Mouse (Mus musculus) heart, adult 18-20 months (tissue): Measurements from ENCODE around the gene Parp6. TPM values are rescaled to one million over a fixed set of nuclear protein-coding genes. Genes with fewer than 3 reads are reported as not detected.

ENCODE experiments used
- DNase-seq, 2 experiments: peaks; one replicate each; pipeline ENCODE4 v3.0.0; 2021 to 2022; ENCODE audit warnings: mixed read lengths in 1 of 2
- total RNA-seq, 2 experiments: library from RNA; stranded (reverse); gene quantifications; 2 replicates each; pipeline ENCODE4 v1.2.3; 2021

Parp6 gene
- total RNA-seq, 2 experiments from 2014 or later: 17.0 to 17.6 TPM

DNA sequence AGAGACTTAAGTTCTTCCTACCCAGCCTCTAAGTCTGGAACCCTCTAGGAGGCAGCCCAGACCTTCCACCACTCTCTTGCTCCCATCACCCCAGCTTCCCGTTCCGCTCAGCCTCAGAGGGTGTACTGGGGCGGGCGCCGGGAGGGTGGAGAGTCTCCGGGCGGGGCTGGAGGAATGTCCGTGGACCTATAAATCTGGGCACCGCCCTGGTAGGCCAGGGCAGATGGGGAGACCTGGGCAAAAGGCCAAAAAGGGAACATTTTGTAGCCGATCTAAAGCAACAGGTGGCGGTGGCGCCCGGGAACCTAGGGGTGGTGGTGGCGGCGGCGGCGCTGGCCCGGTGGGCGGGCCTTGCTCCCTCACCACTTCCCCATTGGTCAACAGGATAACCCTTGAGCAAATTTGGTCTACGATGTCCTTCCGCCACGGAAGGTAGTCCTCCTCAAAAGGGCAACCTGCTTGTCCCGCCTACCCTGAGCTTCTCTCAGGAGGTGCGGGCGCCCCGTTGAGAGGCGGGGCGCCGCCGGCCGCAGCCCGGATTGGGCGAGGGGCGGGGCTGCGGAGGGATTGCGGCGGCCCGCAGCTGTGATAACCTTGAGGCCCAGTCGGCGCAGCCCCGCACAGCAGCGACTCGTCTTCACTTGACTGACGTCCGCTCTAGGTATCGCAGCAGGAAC lies 39.0 kb downstream of the Parp6 start, which contains the start of gene Pkm:
Gene Pkm, plus strand, starts transcription at position 411 of the 677 bp plus-strand sequence.
- peak; percentile 98 for DNase-seq

DNA sequence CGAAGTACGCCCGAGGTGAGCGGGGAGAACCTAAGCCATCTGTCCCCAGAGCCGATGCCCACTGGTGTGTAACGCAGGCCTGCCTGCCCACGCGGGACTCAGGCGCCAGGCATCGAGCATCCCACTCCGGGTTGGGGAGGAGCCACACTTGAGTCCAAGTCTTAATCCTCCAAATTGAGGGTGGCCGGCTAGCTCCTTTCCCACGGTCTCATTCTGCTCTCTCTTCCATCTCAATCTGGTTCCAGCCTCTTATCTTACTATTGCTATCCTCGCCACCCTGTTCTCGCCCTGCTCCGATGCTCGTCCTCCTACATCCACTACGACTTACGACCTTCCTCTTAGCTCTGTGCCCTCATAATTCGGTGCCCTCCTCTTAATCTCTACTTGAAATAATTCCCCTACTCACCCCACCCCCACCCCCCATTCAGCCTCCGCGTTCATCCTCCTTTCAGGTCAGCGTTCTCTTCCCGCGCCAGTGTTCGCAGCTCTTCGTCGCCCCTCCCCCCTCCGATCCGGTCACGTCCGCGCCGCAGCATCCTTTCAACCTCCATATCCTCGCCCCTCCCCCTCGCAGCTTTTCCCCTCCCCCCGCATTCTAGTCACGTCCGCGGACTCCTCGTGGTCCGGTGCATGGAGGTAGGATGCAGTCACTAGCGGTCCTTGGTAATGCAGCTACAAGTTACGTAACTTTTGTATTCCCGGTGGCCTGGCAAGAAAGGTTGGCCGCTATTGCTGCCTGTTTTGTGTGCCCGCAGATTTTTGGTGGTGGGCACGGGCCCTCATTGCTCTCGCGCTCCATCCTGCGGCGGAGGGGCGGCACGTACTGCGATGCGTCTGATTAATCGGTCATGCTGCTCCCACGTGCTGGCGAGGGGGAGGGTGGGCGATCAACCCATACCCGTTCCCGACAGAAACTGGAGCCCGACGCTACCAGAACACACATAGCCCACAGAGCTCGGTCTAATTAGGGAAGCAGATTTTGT lies 39.8 kb downstream of the Parp6 start:
- peak; percentile 78 to 85 for DNase-seq

DNA sequence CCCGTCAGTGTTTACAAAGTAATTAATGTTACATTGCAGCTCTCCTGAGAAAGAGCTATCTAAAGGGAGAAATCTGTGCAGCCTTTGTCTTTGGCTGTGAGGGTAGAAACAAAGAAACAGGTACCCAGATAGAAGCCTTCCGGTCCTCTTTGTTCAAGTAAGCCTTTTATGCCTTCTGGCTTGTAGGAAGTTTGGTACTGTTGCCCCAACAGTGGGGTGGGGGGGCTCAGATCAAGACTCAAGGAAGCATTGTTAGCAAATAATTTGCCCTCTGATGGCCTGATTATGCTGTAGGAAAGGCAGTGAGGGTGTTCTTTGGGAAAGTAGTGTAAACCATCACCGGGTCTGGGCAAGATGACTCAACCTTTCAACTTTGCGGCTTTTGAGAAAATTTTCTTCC lies 41.1 kb downstream of the Parp6 start:
- no peak for DNase-seq

DNA sequence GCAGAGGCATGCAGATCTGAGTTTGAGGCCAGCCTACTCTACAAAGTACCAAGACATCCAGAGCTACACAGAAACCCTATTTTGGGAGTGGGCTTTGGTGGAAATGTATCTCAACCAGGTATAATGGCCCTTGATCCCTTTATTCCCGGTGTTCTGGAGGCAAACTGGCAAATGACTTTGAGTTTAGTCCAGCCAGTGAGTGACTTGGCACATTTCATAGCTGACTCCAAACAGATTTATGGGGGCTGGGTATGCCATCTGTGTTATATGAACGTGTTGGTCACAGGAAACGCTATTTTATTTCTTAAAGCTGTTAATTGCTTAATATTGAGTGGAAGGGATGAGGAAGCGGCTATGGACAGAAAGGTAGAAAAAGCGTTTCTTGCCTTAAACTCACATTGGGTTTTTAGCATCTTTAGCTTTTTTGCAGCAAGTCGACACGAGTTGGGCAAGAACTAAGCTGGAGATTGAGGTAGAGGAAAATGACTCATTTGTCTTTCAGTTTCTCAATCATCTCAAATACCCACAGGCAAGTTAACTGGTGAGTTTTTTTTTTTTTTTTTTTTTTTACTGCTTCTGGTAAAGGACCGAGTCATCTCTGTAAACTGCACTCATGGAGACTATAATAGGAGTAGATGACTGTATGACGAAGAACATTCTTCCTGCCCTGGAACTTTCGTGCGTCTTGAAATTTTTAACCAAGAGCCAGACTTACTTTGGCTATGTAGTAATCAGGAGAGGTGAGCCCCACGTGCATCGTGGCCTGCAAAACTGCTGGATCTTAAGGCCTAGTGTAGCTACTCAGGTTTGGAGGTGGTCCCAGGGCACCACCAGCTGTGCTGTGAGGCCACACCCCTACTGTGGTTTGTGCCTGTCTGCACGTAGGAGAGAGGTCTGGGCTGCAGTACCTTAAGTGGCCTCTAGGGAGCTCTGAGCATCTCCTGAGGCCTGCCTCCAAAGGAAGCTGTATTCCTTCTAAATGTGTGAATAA lies 42.2 kb downstream of the Parp6 start:
- peak; percentile 88 to 89 for DNase-seq

DNA sequence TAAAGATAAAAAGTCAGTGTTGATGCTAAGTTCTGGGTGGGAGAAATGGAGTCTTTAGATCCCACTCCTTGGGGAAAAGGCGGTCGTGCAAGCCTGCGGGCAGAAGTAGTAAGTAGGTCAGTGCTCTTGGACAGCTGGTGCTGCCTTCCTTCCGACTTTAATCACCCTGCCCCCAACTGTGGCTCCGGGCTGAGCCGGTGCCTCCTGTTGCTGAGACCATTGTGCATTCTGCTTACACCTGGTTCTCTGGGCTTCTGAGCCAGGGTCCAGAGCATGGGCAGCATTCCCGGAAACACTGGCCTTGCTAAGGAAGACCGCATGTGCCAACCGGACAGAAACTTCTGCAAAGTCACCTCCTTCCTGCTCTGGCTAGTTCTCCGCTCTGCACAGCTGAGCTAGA lies 43.3 kb downstream of the Parp6 start:
- peak; percentile 75 to 81 for DNase-seq

DNA sequence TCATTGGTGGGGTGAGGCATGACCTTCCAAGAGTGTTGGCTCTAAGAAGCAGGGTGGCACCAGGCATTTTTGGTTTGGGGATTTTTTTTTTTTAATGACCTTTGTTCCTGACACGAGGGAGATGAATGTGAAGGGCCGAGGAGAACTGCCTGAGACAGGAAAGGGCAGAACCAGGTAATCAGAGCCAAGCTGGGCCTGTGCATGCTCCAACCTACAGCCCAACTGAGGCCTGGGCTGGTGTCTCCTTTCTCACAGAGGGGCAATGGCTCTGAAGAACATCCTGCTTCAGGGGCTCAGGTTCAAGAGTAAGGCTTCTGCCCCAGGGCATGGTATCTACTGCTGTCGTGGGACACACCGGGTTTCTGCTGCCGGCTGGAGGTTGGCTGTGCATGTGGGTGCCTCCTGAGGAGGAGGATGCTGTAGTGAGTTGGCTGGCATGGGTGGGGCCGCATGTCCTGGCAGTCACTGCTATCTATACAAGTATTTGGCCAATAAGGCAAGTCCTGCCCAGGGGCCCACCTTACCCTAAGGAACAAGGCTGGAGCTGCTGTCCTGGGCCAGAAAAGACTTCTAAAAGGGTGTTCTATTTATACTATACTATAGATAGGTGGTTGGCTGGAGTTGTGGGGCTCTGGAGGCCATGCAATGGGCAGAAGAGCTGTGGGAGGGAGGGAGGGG lies 44.4 kb downstream of the Parp6 start:
- peak in 1 of 2 experiments; percentile 27 for DNase-seq

DNA sequence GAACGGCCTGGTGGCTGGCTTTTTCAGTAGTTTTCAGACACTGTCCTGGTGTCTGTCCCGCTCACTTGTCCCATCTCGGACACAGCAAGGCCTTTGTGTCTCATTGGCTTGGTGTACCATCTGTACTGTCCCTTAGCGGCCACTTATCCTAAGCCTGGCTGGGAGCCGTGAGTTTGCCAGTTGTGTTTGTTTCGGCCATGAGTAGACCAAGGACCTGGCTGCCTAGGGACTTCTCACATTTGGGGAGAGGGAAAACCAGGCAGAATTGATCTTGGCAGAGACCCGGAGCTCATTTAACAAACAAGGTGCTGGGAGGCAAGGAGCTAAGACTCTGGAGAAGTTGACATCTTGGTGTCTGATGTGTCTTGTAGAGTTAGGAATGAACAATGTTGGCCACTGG lies 46.1 kb downstream of the Parp6 start:
- DNase-seq: no peak

DNA sequence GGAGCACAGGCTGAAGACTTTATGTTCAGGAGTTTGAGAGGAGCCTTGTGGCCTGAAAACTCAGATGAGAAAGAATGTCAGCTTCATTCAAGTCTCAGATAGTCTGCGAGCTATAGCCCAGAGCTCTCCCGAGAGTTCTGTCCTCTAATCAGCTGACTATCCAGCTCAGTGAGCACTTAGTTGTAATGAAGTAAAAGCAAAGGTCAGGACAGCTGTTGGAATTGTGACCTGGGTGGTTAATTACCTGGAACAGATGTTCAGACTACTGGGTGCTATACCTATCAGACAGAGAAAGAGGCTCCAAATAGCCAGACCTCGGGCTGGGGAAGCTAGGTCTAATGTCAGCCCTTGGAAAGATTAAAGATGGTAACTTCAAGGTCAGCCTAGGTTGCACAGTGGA lies 46.9 kb downstream of the Parp6 start:
- DNase-seq: no peak

DNA sequence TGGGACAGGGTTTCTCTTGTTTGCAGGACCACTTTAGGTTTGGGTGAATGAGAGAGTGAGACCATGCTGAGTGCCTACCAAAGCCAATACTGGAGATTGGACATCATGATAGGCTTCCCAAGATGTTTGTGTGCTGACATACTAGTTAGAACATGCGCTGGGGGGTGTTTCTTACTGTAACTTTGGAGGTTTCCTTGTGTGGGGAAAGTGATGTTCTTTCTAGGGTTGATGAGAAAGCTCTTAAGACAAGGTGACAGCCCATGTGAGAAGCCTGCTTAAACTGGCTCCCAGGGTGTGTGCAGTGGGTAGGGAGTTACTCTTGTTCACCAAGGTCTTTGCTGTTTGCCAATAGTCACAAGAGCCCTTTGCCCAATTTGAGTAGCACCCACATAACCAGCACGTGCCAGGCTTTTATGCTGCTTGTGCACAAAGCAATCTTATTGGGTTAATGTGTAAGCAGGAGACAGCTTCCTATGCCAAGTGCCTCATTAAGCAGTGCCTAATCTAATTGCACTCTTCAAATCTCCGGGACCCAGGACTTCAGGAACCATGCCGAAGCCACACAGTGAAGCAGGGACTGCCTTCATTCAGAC lies 47.7 kb downstream of the Parp6 start:
- DNase-seq: no peak

DNA sequence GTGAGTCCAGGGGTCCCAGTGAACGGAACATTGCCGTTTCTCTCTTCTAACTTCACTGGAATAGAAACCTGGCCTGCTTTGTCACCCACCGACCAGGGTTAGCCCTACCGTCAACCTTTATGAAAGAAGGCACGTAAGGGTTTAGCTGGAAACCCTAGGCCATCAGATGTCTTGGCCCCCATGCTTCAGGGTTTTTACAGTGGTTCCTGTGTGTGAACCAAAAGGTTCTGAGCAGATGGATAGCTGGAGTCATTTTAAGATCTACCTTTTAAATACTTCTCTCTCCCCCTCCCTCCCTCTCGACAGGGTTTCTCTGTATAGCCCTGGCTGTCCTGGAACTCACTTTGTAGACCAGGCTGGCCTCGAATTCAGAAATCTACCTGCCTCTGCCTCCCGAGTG lies 48.9 kb downstream of the Parp6 start:
- DNase-seq: no peak

DNA sequence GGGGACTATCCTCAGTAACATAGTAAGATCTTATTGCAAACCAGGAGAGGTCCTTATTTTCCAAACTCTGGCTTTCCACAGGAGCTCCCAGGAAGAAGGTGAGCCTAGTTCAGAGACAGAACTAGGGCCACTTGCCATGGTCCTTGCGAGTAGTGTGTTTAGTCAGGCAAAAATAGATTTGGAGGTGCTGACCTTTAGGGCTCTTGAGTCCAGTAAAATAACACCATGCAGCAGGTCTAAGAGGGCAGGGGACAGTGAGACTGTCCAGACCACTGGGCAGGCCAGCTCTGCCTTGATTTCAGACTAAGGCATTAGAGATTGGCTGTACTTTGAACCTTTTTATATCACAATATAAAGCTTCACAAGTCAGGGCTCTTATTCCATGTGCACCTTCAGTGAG lies 49.7 kb downstream of the Parp6 start:
- DNase-seq: no peak

DNA sequence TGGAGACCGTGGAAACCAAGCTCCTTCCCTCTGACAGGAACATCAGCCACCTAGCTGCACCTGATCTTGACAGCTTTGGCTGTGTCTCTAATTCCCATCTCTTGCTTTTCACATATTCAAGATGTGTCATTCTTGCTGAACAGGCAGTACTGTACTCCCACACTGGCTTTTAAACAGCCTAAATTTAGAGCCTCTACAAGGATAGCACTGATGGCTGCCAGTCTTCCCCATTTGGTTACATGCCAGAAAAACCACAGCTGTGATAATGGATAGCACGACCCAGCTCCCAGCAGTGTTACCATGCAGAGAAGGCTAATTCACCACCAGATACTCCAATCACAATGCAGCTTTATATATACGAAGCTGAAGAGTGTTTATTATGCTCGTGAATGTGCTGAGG lies 50.2 kb downstream of the Parp6 start:
- DNase-seq: peak; percentile 59 to 71

DNA sequence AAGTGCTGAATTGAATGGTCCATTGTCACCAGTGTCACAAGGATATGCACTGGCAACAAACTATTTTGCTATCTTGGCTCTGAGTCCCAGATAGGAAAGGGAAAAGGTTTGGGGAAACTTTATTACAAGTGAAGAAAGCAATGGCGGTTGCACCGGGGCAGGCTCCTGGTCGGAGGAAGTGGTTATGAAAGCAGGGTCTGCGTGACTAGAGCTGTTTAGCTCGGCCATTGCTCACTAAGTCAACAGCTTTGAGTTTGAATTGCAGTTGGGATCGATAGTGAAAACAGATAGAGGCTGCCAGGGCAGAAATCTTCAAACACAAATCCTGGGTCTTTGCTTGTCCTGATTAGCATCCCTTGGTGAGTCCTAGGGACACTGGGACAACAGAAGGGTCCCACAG lies 50.8 kb downstream of the Parp6 start:
- DNase-seq: no peak

DNA sequence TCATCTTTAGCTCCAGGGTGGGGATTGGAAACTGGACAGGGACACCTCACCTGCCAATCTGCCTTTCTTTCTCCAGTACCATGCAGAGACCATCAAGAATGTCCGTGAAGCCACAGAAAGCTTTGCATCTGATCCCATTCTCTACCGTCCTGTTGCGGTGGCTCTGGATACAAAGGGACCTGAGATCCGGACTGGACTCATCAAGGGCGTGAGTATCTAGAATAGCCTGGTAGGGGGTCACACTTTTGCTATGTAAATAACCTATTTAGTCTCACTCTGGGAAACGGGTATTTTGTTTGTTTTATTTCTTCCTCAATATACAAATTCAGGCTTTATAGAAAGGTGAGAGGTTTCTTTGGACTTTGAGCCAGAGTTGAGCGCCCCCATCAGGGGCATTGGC lies 51.4 kb downstream of the Parp6 start:
- no peak for DNase-seq

DNA sequence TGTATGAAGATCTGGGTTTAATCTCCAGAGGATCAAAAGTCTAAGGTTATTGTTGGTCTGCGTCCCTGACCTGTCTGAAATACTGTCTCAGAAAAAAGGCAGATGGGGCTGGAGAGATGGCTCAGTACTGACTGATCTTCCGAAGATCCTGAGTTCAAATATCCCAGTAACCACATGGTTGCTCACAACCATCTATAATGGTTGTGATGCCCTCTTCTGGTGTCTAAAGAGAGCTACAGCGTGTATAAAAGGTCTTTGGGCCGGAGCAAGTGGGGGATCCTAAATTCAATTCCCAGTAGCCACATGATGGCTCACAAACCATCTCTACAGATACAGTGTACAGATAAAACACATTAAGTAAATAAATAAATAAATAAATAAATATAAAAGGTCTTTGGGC lies 52.1 kb downstream of the Parp6 start:
- no peak for DNase-seq

DNA sequence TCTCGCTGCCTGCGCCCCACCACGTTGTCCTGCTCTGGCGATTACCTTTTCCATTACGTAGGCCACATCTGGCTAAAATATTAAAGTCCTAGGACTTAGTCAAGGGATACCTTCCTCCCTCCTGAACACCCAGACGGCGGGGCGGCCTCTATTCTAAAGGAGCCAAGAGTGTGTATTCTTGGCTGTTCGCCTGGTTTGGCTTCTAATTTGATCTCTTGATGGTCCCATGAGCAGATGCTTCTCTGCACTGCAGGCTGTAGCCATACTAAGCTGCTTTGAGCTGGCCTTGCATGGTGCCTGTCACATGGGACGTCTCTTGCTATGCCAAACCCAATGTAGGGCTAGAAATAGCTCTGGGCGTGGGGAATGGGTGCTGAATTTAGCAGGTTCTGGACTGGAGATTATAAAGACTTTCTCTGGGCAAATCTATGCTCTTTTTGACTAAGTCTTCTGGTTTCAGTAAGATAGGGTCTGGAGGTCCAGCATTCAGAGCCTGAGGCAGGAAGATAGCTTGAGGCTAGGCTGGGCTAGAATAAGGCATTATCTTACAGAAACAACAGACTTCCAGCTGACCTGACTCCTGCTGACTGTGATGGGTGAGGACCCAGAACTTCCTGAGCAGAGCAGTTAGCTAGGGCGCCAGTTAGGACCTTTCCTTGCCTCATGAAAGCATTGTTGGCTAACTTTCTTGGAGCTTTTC lies 55.3 kb downstream of the Parp6 start:
- DNase-seq: peak; percentile 77 to 84

DNA sequence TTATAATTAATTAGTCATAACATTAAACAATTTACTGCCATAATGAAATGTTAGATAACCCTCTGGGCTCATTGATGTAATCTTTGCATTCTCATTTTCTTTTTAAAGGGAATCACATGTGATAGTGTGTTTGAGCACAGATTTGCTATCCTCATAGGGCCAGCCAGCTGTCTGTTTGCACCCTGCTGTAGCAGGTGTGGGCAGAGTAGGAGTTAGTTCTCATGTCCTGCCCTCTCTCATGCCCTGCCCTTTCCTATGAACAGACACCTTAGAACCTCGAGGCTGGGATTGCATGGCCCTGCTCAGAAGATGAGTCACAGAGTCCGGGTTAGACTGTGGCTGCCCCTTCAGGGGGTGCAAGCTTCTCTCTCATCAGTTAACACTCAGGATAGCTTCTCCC lies 56.3 kb downstream of the Parp6 start:
- no peak for DNase-seq

DNA sequence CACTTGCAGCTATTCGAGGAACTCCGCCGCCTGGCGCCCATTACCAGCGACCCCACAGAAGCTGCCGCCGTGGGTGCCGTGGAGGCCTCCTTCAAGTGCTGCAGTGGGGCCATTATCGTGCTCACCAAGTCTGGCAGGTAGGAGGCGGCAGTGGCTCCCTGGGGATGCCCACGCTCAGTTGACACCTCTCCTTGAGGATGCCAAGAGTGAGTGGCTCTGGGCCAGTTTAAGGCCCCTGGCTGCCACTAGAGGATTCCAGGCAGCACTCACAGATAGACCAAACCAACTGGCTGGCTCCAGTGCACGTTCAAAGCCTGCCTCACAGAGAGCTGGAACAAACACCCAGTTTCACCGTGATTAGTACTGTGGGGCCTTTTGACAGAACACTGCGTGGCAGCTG lies 58.5 kb downstream of the Parp6 start:
- peak in 1 of 2 experiments; percentile 57 for DNase-seq

DNA sequence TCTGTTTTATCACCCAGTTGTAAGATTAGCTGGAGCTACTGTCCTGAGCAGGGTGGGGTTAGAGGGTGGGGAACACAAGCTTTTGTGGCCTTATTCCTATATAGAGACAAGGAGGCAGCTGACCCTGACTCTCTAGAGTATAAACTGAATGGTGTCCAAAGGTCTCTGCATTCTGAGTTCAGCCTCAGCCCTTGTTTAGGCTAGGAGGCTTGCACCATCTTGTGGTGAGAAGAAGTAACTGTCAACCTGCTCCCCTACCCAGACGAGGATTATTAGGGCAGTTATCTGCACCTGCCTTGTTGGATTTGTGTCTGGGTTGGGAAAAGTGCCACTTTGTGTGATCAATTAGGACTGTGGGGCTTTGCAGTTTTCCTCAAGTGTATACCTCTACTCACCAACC lies 61.2 kb downstream of the Parp6 start:
- DNase-seq: peak; percentile 51 to 60
